Mouse (Mus musculus): ENCODE measurements at regions not wholly inside any gene's neighbourhood (a gene's known extent, or its start where the extent isn't known, plus 50 kb on each side); places are given as distances from the start of the nearest gene placed in this dataset.

GRCm38 (mm10) chr17:61768361-61768760 lies 1112.8 kb downstream of the Efna5 start:
- no peaks in the 10 kb centered on the region for H3K27me3 ChIP-seq (ENCODE audit: control insufficient read depth, insufficient read depth, low read length)
- no peaks in the 10 kb centered on the region for H3K9me3 ChIP-seq (ENCODE audit: control insufficient read depth, low read length)
- H3K4me2 ChIP-seq (ENCODE audit: low read length): no peak overlapping the region
- no peak overlapping the region for H3K4me3 ChIP-seq (replicated peaks; ENCODE audit: low read depth, low read length)
- ATAC-seq (ENCODE audit: low FRiP score, low TSS enrichment) (no peak), DNase-seq (no peak)
- H3K9ac ChIP-seq (replicated peaks; ENCODE audit: low read length): no peak overlapping the region
- no peaks in the 10 kb centered on the region for H3K36me3 ChIP-seq (ENCODE audit: control insufficient read depth, insufficient read depth, low read length)
- no peaks in the 10 kb centered on the region for H3K4me1 ChIP-seq (ENCODE audit: control insufficient read depth, insufficient read depth, low read length)
- no peak overlapping the region for H3K27ac ChIP-seq (replicated peaks; ENCODE audit: low read depth, low read length)

- DNase-seq: peak; percentile 35
- H3K9ac ChIP-seq (replicated peaks; ENCODE audit: low read length): no peak overlapping the region
- no peaks in the 10 kb centered on the region for H3K4me1 ChIP-seq (ENCODE audit: control insufficient read depth, insufficient read depth, low read length)
- WGBS: 34% methylated on average over 2 of the region's 2 CpGs
- H3K36me3 ChIP-seq (ENCODE audit: control insufficient read depth, insufficient read depth, low read length): no peaks in the 10 kb centered on the region
- no peaks in the 10 kb centered on the region for H3K9me3 ChIP-seq (ENCODE audit: control insufficient read depth, low read length)
- no peak overlapping the region for H3K27ac ChIP-seq (replicated peaks; ENCODE audit: low read depth, low read length)
- H3K27me3 ChIP-seq (ENCODE audit: control insufficient read depth, insufficient read depth, low read length): no peaks in the 10 kb centered on the region
- no peak overlapping the region for H3K4me3 ChIP-seq (replicated peaks; ENCODE audit: low read depth, low read length)
- no peak overlapping the region for H3K4me2 ChIP-seq (ENCODE audit: low read length)
- ATAC-seq (ENCODE audit: low FRiP score, low TSS enrichment): no peak
These were observed 1116.0 kb downstream of the Efna5 start for GRCm38 (mm10) chr17:61765143-61765542.

All from midbrain, embryonic 14.5 days (tissue).